Mouse (Mus musculus) ovary, adult 18-20 months (tissue): ENCODE results near the gene Nup43.

Source experiments
- DNase-seq: peaks from one replicate; pipeline ENCODE4 v3.0.0; 2022; ENCODE audit warnings: low spot score, mixed read lengths

Gene Nup43

GRCm38 (mm10) chr10:7686902-7687301, 19.6 kb downstream of the Nup43 start:
- DNase-seq, result no peak

GRCm38 (mm10) chr10:7695286-7695685, 28.0 kb downstream of the Nup43 start:
- DNase-seq, result no peak

GRCm38 (mm10) chr10:7700120-7700519, 32.8 kb downstream of the Nup43 start:
- no peak for DNase-seq

- no peak for DNase-seq
These were observed 35.3 kb downstream of the Nup43 start for GRCm38 (mm10) chr10:7702586-7702985.

- DNase-seq, result no peak
These were observed 42.8 kb downstream of the Nup43 start for GRCm38 (mm10) chr10:7710121-7710520.

GRCm38 (mm10) chr10:7712506-7712905, 45.2 kb downstream of the Nup43 start:
- no peak for DNase-seq

DNA sequence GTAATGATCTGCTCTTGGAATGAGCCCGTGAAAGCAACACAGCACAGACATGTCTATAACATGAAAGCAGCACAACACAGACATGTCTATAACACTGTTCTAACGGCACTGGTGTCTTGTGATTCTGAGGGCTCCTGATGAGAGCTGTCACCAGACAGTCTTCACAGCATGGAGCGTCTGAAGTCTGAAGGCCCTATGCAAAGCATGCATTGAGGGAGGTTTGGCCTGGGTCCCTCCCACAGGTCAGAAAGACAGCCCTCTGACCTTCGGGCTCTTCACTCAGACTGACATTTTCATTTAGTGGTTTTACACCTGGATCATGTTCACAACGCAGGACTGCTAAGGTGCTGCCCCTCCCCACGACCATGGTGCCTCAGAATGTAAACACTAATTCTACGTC, 47.8 kb downstream of the Nup43 start:
- DNase-seq, result no peak

DNA sequence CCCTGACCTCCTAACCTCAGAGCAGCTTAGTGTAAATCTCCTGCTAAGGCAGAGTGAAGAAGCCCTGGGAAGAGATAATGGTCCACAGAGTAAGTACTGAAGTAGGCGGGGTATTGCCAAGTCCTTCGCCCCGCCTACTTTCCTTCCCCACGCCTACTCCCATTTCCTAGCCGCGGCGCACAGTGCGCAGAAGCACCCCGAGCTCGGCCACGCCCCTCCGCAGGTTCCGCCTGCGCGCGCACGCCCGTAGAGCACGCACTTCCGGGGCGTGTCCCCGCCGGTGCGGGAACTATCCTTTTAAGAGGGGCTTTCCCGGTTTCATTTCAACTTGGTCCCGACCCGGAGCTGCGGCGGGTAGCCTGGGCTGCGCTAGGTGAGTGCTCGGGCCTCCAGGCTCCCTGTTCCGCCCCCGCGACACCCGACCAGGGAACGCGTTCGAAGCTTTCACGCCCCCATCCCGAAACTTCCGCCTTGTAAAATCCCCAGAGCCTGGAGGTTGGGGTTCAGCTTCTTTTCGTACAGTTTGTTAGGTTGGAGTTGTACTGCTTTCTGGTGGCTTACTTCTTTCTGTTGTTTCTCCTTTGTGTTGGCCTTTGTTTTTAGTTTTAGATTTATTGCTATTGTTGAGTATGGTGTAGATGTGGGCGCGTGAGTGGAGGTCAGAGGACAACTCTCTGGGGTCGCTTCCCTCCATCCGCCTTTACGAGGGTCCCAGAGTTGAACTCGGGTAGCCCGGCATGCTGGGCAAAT, 58.6 kb downstream of the Nup43 start, which contains the start of gene Katna1:
Gene Katna1 (plus strand): TSS at position 250 of the 750 bp plus-strand sequence.
- peak; percentile 90 for DNase-seq

GRCm38 (mm10) chr10:7726501-7726812, 59.2 kb downstream of the Nup43 start:
- no peak for DNase-seq

GRCm38 (mm10) chr10:7727011-7727410, 59.7 kb downstream of the Nup43 start:
- no peak for DNase-seq
